Mouse (Mus musculus) hindlimb bud, embryonic 11.5 days (tissue): Measurements from ENCODE around the gene Rad9a.
"Not testable (repeated sequence)": the region's sequence is repeated elsewhere in the genome, so short reads cannot be mapped to it uniquely, and the experiment has no call there.

Source experiments
- DNase-seq: peaks from one replicate; pipeline ENCODE4 v3.0.0-alpha.2; 2012; ENCODE audit warnings: low read depth, low spot score; ENCODE audit errors: extremely low spot score

Rad9a gene

DNA sequence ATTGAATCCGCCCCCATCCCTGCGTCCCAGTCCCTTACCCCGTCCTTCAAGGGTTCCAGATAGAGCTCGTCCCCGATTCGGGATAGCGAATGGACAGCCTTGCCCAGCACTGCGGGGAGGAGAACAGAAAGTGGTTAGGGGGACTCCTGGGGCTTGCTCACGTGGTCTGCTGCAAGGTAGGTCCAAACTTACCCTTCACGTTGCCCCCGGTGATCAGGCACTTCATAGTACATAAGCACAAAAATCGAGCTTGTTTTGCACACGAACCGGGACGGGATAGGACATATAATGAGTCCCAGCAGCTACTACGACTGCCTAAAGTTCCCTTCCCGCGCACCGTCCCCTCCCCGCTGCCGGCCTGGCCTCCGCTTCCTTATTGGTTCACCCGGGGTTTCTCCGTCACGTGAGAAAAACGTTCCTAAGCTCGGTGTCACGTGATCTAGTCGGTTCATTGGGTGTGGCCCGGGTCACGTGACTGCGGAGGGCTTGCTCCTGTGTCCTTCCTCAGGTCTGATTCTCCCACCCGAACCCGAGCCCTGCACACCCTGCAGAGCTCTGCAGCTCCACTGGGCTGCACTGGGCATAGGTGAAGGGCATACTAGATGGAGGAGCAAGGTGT, at the start of gene Rad9a:
Rad9a (minus strand) TSS at position 372 of the 619 bp plus-strand sequence.
- peak; percentile 94 for DNase-seq

DNA sequence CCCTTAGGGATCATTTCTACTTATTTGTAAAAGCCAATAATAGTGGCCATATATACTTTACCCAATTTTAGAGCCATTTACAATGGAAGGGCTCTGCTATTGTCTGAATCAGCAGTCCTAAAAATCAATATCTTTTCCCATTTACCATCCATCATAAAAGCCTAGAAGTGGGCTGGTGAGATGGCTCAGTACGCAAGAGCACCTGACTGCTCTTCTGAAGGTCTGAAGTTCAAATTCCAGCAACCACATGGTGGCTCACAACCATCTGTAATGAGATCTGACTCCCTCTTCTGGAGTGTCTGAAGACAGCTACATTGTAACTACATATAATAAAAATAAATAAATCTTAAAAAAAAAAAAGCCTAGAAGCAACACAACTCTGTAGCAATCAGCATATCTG, 47.2 kb upstream of the Rad9a start:
- not testable (repeated sequence) for DNase-seq

DNA sequence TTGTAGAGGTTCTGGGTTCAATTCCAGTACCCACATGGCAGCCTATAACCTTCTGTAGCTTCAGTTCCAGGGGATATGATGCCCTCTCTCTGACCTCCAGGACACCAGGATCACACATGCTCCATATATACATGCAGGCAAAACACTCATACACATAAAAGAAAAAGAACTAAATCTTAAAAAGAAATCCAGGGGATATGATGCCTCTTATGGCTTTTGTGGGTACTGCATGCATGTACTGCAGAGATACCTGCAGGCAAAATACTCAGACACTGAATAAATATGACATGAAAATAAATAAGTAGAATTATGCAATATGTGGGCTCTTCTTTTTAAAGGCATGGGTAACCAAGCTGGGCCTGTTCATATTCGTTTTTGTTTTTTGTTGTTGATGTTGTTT, 45.5 kb upstream of the Rad9a start:
- DNase-seq, result no peak

DNA sequence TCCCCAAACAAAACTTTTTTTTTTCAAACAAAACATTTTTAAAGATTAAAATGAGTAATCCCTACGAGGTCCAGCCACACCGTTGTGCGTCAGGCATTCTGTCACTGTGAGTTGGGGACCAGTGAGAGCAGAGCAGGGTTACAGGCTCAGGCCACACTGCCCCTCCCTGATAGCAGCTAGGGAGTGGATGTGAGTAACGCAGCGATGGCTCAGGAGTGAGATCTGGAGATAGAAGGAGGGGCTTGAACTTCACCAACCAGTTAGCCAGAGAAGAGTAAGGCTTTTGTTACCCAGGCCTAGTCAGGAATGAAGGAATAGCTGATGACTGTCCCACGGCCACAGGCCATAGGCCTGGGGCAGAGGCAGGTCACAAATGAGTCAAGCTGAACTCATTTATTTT, 43.3 kb upstream of the Rad9a start:
- no peak for DNase-seq

DNA sequence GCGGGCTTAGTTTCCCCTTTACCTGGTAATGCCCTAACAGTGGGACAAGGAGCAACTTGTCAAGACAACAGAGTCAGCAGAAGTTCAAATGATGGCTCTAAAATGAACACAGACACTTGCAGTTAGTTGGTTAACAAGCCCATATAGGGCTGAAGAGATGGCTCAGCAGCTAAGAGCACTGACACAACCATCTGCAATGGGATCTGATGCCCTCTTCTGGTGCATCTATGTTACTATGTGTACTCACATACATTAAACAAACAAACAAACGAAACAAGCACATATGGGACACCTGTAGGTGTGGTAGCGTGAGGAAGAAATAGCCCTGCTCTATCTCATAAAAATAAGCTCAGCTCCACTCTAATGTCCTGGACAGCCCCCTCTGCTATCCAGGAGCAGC, 41.0 kb upstream of the Rad9a start:
- no peak for DNase-seq

DNA sequence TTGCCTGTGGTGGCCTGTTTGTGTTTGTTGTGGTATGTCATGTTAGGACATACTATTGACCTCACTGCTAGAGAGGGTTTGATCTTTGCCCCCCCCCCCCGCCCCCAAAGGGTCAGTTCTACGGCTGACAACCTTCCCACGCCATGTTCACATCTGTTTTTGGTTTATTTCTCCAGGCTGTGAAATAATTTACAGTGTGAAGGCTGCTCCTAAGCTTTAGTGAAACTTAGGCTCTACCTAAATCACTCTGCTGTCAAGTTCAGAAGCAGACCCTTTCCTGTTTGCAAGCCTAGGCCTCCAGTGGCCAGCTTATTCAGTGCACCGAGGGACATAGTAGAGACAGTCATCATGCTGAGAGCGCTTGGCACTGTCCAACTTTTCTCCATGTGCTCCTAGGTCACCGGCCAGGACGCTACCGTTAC, 38.8 kb upstream of the Rad9a start:
- no peak for DNase-seq

DNA sequence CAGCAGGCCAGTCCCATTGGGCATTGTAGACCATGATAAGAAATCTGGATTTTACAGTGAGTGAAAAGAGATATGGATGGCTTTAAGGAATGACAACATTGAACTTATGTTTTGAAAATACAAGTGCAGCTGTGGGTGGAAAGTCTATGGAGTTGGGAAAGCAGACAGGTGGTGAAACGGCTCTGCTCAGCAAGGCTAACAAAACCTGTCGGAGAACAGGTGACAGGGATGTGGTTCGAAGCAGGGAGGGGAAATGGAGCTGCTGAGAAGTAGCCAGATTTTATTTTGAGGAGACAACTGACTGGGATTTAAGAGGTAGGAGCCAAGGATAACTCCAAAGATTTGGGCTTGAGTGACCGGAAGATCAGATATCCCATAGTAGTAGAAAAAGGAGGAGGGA, 33.1 kb upstream of the Rad9a start:
- DNase-seq, result no peak

DNA sequence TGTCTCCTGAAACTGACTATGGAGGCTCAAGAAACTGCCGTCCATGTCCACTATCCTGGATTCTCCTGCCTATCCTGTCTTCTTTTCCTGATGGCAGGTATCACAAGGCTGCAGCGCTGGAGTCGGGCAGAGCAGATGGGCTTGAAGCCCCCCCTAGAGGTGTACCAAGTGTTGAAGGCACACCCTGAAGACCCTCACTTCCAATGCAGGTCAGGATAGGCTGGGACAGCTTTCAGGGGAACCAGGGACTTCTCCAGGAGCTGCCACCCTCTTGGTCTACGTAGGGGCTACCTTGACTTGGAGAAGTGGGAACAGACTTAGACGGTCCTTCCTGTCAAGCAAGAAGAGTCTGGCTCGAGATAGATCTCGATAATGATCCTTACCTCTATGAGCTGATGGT, 31.2 kb upstream of the Rad9a start:
- DNase-seq, result no peak

DNA sequence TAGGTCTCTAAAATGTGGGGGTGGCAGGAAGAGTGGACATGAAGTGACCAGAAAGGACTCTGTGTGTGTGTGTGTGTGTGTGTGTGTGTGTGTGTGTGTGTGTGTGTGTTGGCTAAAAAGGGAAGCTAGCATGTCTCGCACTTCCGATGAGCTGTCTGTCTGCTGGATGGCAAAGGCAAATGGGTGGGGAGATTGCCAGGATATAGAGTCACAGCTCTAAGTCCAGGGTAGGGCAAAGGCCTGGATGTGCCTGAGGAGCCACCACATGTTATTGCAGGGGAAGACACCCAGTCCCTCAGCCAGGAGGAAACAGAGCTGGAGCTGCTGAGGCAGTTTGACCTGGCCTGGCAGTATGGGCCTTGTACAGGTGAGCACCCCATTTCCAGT, 30.7 kb upstream of the Rad9a start:
- DNase-seq, result no peak

DNA sequence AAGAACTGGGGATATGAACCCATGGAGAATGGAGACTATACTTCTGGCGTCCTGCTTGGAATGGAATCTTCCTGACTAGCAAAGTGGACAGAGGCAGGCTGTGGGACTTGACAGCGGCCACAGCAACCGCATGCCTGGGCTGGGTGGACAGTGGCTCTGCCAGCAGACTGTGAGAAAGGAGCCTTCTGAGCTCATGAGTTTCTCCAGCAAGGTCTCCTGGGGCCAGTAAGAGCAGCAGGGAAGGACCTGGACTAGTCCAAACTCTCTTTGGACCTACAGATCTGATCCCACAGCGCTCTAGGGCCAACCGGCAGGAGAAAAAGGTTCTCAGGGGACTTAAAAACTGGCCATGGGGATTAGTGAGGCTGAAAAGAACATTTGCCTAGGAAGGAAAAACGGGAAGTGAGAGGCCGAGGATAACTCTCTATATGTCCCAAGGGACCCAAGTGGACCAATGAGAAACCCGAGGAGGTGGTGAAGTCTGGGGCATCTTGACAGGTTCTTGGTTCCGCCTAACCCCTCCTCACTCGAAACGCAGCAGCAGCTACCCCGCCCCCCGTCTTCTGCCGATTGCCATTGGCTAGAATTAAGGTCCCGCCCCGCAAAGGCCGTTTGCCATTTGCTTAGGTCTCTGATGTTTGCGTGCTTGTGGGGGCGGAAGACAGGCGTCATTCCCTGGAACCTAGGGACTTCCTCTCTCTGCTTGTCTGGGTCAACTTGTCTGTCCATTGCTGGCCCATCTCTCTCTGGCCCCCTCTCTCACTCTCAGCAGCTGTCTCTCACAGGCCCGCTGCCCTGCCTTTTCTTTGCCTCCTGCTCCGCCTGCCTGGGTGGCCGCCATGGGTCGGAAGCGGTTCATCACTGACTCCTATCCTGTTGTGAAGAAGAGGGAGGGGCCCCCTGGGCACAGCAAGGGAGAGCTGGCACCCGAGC, 30.1 kb upstream of the Rad9a start, which contains the start of gene Pold4:
Pold4 (plus strand) TSS at position 647 of the 933 bp plus-strand sequence.
- DNase-seq, result no peak

DNA sequence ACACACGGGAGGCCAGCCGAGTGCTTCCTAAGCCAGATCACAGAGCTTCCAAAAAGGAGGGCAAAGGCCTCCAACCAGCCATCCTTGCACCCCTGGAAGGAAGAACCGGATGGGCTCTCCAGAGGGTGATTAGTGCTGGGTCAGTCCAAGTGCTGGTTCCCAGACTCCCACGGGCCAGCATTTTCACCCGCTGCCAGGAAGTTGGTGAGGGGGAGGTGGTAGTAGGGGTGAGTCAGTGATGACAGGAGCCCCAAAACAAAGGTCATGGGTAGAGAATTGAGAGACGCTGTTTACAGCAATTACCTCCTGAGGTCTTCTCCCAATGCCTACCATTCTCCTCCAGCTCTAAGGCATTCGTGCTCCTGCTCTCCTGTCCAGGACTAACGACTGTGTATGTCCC, 29.0 kb upstream of the Rad9a start:
- no peak for DNase-seq

DNA sequence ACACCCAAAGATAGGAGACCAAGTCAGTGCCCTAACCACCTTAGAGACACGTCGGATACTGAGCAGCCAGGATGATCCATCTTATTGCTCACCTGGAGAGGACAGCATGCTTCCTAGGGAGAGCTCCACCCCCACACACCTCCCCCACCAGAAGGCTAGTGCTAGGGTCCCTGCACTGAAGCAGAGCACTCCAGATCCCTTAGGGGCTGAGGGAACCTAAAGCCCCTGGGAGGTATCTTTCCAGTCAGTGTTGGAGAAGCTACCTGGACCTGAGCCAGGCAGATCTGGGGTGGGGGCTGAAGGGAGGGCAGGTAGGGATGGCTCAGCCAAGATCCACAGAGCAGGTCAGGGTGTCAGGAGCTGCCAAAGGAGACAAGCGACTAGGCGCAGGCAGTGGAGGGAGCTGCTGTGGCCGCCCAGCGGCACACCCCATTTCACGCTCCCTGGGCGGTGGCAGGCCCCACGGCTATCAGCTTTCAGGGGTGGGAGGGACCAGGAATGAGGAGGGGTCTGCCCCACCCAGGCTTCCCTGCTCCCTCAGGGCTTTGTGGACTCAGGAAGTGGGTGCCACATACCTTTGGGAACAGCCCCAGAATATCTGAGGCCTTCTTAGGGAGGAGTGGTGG, 28.1 kb upstream of the Rad9a start:
- no peak for DNase-seq

DNA sequence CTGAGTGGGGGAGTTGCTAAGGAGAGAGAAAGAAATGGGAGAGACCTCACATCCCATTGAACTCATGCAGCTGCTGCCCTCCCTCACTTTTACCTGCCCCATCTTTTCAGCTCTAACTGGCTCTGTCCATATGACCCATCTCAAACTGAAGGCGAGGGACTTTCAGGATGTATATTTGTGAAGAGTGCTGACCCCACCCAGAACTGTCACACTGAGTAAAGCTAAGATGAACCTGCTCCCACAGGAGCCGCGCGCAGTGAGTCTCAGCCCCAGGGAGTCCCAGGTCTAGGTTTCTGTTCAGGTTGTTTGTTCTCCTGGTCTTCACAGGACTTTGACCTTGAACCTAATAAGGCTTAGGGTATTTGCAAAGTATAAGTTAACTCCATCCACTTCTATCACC, 27.4 kb upstream of the Rad9a start:
- DNase-seq, result no peak

DNA sequence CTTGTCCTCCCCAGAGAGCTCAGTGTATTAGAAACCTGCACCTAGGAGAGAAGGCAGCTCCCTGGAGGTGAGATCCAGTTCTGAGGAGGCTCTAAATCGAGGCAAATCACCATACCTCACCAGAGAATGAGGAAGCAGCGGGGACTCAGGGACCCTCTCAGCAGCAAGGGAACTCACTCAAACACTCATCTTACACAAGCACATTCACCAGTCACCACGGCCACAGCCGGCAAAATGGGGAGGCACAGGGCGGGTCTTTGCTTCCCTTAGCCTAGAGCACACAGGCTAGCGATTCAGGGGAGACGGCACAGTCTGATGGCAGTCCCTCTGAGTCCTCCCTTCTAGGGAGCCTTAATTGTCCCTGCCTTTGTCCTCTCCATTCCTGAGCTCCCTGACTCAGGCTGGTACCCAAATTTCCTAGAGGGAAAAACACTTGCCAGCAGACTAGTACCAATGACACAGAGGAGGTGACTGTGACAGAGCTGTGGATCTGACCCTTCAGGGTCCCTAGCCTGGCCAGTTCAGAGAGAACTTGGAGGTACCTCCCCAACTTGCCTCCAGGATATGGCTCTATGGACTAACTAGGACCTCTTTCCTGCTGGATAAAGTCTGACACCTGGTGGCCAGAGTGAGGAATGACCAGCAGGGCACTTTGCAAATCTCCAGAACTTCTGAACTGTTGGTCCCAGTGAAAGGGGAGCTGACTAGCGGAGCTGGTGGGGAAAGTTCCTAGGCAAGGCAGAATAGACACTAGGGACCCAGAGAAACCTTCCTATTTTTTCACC, 26.6 kb upstream of the Rad9a start:
- DNase-seq, result peak; percentile 74

DNA sequence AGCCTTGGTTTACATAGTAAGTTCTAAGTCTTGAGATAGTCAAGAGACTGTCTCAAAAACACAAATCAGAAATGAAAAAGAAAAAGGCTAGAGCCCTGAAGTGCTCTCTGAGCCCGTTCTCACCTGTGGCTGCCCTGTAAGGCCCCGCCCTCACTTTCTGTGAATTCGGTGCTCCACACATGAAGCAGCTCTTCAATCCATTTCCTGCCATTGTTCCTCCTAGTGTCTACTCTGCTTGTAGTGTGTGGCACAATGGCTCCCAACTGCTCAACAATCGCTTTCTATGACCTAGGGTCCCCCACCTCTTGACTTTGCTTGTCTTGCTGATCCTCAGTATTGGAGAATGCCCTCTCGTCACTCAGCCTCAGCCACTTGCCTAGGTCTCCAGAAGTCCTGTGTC, 26.0 kb upstream of the Rad9a start:
- DNase-seq, result no peak

DNA sequence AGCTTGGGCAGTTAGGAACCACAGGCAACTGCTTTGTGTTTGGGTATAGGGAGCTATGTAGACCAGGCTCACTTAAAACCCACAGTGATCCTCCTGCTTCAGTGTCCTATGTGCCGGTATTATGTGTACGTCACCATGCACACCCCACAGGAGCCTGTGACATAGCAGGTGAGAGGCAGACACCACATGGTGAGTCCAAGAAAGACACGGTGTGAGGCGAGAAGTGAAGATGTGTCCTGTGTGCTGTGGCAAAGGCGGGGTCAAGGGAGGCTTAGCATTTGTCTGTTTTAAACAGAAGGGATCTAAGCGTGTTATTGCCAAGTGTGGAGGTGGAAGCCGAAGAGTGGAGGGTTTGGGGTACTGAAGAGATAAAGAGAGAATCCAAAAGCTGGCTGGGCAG, 25.3 kb upstream of the Rad9a start:
- DNase-seq, result no peak

DNA sequence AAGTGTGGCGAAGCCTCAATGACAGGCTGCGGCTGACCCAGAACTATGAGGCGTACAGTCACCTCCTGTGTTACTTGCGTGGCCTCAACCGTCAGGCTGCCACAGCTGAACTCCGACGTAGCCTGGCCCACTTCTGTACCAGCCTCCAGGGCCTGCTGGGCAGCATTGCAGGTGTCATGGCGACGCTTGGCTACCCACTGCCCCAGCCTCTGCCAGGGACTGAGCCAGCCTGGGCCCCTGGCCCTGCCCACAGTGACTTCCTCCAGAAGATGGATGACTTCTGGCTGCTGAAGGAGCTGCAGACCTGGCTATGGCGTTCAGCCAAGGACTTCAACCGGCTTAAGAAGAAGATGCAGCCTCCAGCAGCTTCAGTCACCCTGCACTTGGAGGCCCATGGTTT, 20.7 kb upstream of the Rad9a start:
- no peak for DNase-seq

DNA sequence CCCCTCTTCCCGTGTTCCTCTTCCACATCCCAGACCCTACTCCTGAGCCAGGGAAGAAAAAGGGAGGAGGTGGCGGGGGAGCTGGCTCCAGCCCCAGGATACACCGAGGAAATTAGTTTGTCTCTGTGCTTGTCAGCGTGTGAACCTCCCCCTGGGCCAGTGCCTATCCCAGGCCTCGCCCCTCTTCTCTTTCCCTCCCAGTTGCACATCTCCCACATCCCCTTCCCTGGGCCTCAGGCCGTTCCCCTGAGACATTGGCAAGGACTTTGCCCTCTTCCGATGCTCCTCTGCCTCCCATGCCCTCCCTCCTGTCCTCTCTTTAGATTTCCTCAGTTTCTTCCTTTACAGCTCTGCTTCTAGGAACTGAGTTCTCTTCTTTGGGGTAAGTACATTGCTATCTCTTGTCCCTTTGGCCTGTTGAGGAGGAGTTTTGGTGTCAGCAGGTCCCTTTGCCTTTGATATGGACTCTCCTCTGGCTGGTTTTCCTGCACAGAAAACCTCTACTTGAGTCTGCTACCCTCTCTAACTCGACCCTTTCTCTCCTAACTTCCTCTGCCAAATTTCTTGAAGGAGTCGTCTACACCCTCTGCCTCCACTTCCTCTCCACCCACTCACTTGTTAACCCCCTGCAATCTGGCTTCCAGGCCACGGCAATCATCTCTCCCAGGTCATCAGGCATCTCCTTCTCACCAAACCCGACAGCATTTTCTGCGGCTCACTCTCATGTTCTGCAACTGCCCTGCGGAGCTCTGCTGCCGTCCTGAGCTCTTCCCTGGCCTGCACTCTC, 19.7 kb upstream of the Rad9a start:
- no peak for DNase-seq

DNA sequence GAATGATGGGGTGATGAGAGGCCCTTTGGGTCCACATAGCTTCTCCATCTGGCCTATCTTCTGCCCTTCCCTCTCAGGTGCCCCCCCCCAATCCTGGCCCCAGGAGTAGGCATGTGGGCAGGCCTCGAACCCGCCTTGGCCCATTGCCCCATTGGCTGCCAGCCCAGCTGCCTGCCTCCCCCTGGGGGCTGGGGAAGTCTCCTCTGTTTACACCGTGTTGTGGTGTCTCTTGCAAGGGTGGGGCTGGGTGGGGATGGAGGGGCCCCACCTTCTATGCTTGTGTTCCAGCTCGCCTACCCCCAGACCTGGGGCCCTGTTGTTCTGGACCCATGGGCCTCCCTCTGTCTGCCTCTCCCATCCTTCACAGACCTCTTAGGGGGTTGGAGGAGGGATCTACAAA, 19.0 kb upstream of the Rad9a start:
- DNase-seq, result no peak

DNA sequence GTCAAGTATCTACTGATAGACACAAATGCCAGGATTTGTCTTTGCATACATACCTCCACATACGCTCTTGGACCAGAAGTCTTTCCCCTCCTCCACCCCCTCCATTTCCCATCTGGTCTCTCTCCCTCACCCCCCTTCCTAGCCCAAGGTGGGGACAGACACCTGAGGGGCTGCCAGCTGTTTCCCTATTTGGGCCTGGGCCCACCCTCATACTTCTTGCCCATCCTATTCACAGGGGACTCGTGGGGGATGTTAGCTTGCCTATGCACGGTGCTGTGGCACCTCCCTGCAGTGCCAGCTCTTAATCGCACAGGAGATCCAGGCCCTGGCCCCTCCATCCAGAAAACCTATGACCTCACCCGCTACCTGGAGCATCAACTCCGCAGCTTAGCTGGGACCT, 18.5 kb upstream of the Rad9a start:
- no peak for DNase-seq
